Mouse (Mus musculus): ENCODE data around the gene Oxld1.

Oxld1 gene

GRCm38 (mm10) chr11:120483448-120483934, 25.6 kb upstream of the Oxld1 start:
- no peak for DNase-seq (ENCODE audit: low spot score)

DNA sequence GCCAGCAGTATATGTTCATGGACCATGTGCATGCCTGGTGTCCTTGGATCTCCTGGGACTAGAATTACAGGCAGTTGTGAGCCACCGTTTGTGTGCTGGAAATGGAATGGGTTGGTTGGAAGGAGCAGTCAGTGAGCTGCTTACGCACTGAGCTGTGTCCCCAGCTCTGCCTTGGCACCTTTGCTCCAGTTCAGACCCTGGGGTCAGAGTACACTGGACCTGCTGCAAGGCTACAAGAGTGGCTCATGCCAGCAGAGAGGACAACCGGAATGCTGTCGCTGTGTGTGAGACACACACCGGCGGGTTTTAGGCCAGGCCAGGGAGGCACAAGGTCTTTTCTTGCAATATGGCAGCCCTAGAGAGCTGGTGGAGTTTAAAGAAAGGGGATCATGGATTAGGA, 14.2 kb upstream of the Oxld1 start:
- DNase-seq (ENCODE audit: low spot score) = no peak

DNA sequence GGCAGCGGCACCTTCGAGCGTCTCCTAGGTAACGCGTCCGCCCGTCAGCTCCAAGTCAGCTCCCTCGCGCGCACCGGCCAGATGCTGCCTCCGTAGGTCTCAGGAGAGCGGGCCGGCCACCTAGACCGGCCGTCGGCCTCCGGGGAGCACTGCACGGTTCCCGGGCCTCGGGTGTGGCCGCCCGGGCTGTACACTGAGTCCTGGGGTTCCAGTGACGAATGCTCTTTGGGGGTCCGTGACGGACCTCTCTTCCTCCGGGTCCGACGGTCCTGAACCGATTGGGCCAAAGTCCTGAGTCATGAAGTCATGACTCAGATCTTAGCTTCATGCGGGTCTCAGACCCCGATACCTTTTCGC, 9.8 kb upstream of the Oxld1 start:
- DNase-seq (ENCODE audit: low spot score) = no peak

DNA sequence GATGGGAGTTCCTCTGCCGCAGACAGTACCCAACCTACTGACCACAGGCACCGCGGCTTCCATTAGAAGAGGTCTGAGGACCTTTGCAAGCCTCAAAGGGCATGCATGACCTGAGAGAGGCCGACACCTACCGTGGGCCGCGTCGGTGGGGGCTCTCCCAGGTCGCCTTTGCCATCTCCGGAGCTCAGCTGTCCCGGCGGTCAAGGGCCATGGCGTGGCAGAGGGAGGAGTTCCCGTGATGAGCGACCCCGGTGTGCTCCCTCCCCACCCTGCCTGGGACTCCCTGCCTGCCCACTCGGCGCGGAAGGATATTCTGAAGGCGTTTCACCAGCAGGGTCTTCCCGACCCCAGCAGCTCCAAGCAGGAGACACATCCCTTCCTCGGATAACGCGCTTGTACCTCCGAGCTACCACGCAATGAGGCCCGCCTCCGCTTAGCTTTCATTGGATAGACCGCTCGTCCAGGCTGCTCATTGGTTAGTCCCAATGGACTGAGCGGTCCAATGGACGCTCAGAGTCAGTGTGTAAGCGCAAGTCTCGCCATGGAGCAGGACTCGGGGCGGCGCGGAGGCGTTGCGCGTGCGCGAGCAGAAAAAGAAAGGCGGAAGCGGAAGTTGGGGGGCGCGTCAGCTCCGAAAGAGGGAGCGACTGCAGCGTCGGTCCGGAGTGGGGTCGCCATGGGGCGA, 9.3 kb upstream of the Oxld1 start, which contains the start of gene Arl16:
Arl16 (minus strand) TSS at position 557 of the 685 bp plus-strand sequence.
- DNase-seq (ENCODE audit: low spot score) = peak; percentile 100

DNA sequence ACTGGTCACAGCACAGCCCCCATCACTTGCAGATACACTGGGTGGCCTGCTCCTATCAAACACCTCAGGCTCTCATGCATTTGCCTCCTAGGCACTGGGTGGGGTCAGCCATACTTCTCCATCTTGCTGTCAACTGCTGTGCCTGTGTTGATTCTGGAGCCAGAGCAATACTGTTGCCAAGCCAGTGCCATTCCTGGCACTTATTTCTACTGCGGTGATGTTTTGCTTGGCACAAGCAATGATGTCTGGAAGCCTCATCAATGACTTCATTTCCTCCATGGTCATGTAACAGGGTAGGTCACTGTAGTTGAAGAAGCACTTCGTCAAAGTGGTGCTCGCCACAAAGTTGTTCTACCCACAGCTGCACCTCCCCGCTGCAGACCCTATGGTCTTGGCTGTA, 7.7 kb upstream of the Oxld1 start:
- peak; percentile 85 for DNase-seq (ENCODE audit: low spot score)

GRCm38 (mm10) chr11:120464365-120464764, 6.5 kb upstream of the Oxld1 start:
- DNase-seq (ENCODE audit: low spot score) = no peak

DNA sequence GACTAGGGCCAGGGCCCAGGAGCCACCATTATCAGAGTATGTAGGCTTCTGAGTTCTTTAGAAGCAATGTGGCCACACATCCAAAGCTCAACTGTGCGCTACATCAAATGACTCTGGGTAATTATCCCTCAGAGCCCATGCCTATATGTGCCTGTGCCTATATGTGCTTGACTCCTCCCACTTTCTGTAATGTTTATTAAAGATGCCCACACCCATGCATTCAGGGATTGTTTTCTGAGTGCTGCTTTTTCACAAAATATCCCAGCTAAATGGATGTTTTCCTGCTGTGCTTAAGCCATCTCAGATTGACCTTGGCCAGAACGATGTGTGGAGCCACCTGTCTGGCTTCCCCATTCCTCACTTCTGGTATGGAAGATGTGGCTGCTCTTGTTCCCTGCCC, 5.7 kb upstream of the Oxld1 start:
- no peak for DNase-seq (ENCODE audit: low spot score)

GRCm38 (mm10) chr11:120458847-120459597, 1.2 kb upstream of the Oxld1 start:
- peak; percentile 60 for DNase-seq (ENCODE audit: low spot score)

DNA sequence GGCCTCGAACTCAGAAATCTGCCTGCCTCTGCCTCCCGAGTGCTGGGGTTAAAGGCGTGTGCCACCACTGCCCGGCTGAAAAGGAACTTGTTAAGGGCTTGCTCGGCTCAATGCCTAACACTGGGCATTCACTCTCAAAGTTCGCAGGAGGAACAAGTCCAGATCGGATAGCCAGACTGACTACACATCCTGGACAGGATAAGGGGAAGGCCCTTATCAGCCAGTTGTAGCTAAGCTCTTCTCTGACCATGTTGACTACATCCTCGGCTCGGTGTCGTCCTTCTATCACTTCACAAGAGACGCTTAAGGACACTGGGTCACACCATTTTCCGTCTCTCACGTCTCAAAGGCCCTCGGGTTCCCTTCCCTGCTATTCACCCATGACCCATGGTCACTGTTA, 498 bp downstream of the Oxld1 start:
- no peak for DNase-seq (ENCODE audit: low spot score)

- DNase-seq (ENCODE audit: low spot score) = no peak
Measured at GRCm38 (mm10) chr11:120455413-120455812, 2.5 kb downstream of the Oxld1 start.

DNA sequence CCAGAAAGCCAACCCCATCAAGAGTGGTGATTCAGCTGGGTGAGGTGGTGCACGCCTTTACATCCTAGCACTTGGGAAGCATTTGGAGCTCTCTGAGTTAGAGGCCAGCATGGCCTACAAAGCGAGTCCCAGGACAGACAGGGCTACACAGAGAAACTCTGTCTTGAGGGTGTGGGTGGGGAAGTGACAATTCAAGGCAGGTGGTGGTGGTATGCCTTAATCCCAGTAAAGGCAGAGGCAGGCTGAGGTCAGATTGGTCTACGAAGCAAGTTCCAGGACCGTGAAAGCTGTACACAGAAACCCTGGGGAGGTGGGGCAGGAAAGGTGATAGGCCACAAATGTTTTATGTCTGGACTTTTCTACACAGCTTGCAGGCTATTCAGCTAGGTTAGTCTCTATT, 2.9 kb downstream of the Oxld1 start:
- no peak for DNase-seq (ENCODE audit: low spot score)

DNA sequence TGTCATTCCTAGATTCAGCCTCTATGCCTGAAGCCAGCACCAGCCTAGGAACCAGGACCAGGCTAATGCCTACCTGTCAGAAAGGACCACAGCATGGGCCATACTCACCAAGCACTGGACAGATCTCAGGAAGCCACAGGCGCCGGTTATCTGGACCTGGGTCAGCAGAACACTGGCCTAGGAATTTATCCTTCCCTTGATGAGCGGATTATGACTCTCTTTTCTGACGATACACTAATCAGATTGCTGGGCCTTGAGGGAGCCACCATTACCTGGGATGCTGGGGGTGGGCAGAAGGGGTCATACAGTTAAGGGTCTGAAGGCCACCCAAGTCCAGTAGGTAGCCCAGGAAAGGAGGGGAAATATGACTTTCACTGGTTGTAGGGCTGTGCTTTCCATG, 4.6 kb downstream of the Oxld1 start, which contains the start of gene Pde6g:
Pde6g (minus strand) TSS at position 195 of the 400 bp plus-strand sequence.
- no peak for DNase-seq (ENCODE audit: low spot score)

DNA sequence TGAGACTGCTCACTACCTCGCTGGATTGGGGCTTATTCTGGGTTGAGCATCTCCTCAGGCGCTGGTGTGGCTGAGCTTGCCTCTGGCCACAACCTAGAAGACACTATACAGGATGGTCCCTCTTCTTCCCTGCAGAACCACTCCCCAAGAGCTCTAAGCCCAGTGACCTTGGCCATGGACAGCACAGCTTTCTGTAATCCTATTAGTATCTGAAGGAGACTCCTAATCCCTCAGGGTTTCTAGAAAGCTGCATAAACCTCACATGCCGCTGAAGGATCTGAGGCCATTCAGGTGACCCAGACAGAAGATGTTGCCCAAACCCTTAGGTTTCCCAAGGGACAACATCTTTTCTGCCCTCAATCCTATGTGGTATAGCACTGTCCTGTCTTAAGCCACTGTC, 5.6 kb downstream of the Oxld1 start:
- DNase-seq (ENCODE audit: low spot score) = no peak

DNA sequence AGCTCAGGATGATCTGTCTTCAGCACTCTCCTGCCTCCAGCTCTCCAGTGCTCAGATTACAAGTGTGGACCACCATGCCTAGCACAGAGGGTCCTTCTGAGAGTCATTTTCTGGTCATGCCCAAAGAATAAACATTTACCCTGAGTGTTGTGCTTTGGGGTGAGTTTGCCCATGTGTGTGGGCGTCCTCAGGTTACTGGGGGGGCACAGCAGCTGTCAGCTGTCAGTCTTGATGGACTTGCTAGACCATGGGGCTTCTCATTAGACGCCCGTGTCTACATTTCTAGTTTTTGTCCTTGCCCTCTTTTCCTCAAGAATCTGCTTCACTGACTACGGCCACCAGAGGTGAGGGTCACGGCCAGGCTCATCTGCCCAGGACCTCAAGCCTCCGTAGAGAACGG, 10.7 kb downstream of the Oxld1 start:
- no peak for DNase-seq (ENCODE audit: low spot score)

DNA sequence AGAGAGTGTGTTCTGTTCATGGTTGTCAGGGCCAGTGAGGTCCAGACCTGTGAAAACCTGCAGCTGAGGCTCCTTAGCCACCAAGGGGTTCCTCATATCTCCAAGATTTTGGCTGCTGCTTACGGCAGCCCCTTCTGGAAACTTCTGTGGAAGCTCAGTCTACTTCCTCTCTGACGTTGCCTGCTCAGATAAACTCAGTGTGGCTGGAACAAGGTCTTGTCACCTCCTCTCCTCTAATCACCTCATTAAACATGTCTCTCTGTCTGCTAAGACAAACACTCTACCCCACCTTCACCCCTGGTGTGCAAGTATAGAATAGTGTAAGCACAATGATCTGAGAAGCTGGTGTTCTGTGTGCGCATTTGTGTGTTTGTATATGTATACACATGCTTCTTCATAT, 12.4 kb downstream of the Oxld1 start:
- DNase-seq (ENCODE audit: low spot score) = no peak

DNA sequence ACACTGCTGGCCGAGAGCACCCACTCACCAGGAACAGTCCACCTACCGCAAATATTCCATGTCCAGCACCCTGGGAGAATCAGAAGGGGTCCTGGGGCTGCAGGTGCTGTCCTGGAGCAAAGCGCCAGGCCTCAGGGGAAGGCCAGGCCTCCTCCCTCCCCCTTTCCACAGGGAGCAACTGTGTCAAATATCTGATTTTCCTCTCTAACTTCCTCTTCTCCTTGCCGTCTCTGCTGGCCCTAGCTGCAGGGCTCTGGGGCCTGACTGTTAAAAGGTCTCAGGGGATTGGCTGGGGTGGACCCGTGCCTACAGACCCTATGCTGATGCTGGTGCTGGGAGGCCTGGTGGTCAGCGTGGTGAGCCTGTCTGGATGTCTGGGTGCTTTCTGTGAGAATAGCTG, 13.8 kb downstream of the Oxld1 start:
- no peak for DNase-seq (ENCODE audit: low spot score)

GRCm38 (mm10) chr11:120442765-120443280, 15.0 kb downstream of the Oxld1 start:
- DNase-seq (ENCODE audit: low spot score) = no peak

GRCm38 (mm10) chr11:120442344-120442743, 15.5 kb downstream of the Oxld1 start, which contains the start of gene Tspan10:
Gene Tspan10, plus strand, starts transcription at chr11:120442644.
- DNase-seq (ENCODE audit: low spot score) = no peak

DNA sequence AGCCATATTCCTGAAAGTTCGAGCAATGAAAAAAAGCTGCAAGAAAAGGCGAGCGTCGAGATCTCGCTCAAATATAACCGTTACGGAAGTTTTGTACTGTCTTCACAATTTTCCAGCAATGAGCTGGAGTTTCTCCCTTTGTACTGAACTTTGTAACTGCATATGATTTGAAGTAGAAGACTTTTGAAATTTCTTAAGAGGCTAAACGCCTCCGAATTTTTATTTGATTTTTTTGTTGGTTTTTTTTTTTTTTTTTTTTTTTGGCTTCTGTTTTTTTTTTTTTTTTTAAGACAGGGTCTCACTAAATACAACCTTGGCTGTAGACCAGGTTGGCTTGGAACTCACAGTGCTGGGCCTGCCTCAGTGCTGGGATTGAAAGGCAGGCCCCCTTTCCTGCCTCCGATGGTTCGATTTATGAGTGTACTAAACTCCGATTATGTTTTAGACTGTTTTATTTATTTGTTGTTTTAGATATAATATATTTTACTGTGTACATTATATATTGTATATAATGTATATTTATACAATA, 19.9 kb downstream of the Oxld1 start:
- DNase-seq (ENCODE audit: low spot score) = no peak

- peak; percentile 96 for DNase-seq (ENCODE audit: low spot score)
Measured at GRCm38 (mm10) chr11:120437152-120437856, 20.6 kb downstream of the Oxld1 start, which contains the start of gene Nploc4. Gene Nploc4, minus strand, starts transcription at chr11:120437708.

GRCm38 (mm10) chr11:120426727-120427126, 31.1 kb downstream of the Oxld1 start:
- DNase-seq (ENCODE audit: low spot score) = no peak
